Mouse (Mus musculus) retina, postnatal 1 day (tissue): Measurements from ENCODE around the gene Gm15448.
"Not testable (repeated sequence)": the region's sequence is repeated elsewhere in the genome, so short reads cannot be mapped to it uniquely, and the experiment has no call there.

ENCODE experiments used
- DNase-seq: peaks from one replicate; pipeline ENCODE4 v3.0.0-alpha.2; 2012

The Gm15448 gene

GRCm38 (mm10) chr7:3825599-3825998, at the start of gene Gm15448:
TSS of gene Gm15448 (minus strand) at chr7:3825687.
- DNase-seq, result not testable (repeated sequence)

GRCm38 (mm10) chr7:3875032-3875431, 49.5 kb upstream of the Gm15448 start:
- not testable (repeated sequence) for DNase-seq

- DNase-seq, result not testable (repeated sequence)
Measured at GRCm38 (mm10) chr7:3844951-3845350, 19.5 kb upstream of the Gm15448 start, which contains the start of gene Pira2. TSS of gene Pira2 (minus strand) at chr7:3845051.

GRCm38 (mm10) chr7:3837854-3838253, 12.4 kb upstream of the Gm15448 start:
- DNase-seq, result not testable (repeated sequence)

GRCm38 (mm10) chr7:3830633-3831032, 5.1 kb upstream of the Gm15448 start:
- not testable (repeated sequence) for DNase-seq

- not testable (repeated sequence) for DNase-seq
Measured at GRCm38 (mm10) chr7:3811912-3812311, 13.6 kb downstream of the Gm15448 start.

- not testable (repeated sequence) for DNase-seq
Measured at GRCm38 (mm10) chr7:3802935-3803334, 22.6 kb downstream of the Gm15448 start.

- DNase-seq, result not testable (repeated sequence)
Measured at GRCm38 (mm10) chr7:3799940-3800339, 25.5 kb downstream of the Gm15448 start.

GRCm38 (mm10) chr7:3796286-3796685, 29.2 kb downstream of the Gm15448 start:
- DNase-seq, result not testable (repeated sequence)
